Mouse (Mus musculus): ENCODE measurements around the gene Nsg1.

The Nsg1 gene

DNA sequence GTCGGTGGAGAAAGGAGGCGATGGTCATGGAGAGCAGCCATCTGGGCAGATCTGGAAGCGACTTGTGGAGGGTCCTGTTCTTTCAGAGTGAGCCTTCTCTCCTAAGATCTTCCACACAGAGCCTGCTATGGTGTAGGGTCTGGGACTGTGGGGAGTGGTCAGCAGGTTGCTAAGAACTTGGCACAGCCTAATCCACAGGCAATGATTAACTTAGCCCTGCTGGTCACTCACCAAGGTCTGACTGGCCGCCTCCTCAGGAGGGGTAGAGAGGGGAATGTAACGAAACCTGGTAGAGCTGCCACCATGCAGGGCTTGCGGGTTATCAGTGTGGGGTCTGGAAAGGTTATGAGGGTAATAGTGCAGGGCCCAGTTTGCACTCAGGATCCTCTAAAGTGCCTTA, 18.8 kb downstream of the Nsg1 start:
- no peak for DNase-seq (ENCODE audit: low read depth)

DNA sequence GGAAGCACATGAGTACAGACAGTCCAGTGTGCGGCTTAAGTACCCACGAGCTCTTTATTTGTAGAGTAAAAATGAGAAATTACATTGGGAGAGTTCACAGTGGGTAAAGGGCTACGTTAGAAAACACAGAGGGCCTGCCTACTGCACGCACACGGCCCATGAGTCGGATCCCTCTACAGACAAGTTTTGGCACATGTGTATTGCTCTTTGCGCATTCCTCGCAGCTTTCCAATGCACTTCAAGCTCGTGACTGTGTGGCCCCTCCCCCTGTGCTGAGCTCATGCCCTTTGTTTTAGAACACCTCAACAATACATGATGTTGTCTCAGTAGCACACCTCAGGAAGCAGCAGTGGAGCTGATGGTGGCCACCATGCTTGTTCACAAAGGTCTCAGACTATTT, 22.5 kb downstream of the Nsg1 start:
- DNase-seq (ENCODE audit: low read depth) = no peak

- DNase-seq (ENCODE audit: low read depth) = no peak
Observed at GRCm38 (mm10) chr5:38136247-38136646, 23.5 kb downstream of the Nsg1 start.

GRCm38 (mm10) chr5:38129339-38129738, 30.4 kb downstream of the Nsg1 start:
- no peak for DNase-seq (ENCODE audit: low read depth)

DNA sequence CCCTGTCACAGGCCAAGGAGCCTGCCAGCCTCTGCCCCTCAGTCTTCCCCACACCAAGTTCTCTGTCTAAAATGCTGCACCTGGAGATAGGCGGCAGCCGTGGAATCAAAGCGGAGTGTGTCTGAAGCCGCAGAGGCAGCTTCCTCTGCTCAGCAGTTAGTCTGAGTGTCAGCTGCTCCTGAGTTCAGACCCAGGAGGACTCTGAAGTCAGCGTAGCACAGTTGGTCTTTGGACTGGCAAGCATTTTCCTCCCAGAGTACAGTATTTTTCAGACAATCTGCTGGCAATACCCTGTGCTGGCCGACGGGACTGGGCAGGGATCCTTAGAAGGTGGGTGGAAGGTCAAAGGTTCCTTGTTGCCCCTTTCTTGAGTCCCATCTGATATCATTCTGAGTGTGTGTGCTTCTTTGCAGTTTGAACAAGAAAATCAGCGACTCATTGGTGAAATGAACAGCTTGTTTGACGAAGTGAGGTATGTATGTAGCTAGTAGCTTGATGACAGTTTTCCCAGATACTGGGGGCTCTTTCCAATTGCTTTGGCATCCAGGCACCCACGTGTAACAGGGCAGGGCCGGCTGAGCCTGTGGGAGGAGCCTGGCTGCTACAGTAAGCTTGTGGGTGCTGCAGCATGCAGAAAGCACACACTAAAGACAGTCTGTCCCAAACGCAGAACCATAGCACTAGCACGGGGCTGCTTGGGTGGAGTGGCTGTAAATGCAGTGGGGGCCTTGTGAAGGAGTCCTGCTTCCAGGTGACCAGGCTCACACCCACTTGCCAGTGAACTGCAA, 33.0 kb downstream of the Nsg1 start:
- DNase-seq (ENCODE audit: low read depth) = no peak

- no peak for DNase-seq (ENCODE audit: low read depth)
Observed at GRCm38 (mm10) chr5:38121699-38122098, 38.0 kb downstream of the Nsg1 start.

- DNase-seq (ENCODE audit: low read depth) = no peak
Observed at GRCm38 (mm10) chr5:38119268-38119667, 40.4 kb downstream of the Nsg1 start.

DNA sequence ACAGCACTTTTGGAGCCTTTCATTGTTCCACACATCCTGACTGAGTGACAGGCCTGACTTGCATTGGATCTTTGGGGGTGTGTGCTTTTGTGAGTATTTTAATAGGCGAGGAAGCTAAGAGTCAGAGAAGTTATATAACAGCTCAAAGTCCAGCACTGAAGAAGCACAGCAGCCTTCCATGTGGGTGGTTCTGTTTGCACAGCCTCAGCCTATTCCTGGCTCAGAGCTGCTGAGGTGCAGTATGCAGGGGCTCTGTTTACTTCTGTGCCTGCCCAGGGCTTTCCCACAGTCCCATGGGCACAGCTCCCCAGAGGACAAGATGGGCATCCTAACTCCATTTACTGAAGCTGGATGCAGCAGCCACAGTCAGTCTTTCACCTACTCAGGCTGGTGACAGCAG, 42.7 kb downstream of the Nsg1 start:
- DNase-seq (ENCODE audit: low read depth) = no peak

GRCm38 (mm10) chr5:38114526-38114925, 45.2 kb downstream of the Nsg1 start:
- DNase-seq (ENCODE audit: low read depth) = no peak

DNA sequence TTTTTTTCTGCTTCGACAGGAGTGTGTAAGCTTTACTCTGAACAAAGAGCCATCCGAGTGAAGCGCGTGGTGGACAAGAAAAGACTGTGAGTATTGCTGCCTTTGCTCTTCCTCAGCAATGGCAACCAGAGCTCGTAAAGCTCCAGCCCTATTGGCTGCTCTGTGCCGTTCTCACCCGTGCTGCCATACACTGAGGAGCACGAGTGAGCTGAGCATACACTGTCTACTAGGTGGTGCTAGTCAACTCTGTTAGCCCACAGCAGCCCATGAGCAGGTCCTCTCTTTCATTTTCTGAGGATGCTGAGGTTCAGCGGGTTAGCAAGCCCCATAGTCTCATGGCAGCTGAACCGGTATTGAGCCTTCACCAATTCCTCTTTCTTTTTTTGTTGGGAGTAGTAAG, 52.9 kb downstream of the Nsg1 start:
- DNase-seq (ENCODE audit: low read depth) = no peak

DNA sequence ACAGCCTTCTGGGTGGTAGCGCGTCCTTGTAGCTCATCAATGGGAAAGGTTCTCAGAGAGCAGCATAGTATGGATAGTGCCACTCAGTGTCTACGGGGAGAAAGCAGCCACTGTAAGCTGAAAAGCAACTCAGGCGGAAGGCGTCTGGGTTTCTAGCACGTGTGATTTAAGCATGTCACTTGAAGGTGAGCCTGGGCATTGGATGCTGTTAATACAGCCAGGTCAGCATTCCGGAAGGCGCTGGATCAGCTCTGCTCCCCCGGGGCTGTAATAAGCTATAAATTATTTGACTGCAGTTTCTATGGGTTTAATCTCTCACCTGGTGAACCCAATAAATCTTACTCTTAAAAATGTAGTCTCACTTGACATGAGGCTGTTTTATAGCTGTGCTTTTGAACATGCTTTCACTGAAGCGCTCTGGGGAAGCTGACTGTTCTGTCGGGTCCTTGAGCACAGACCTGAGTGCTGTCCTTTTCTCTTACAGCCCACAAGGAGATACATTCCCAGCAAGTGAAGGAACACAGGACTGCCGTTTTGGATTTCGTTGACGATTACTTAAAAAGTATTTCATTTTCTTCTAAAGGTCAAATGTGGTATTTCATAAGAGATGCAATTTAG, 53.5 kb downstream of the Nsg1 start:
- no peak for DNase-seq (ENCODE audit: low read depth)

GRCm38 (mm10) chr5:38102945-38103344, 56.8 kb downstream of the Nsg1 start:
- no peak for DNase-seq (ENCODE audit: low read depth)

- DNase-seq (ENCODE audit: low read depth) = no peak
Observed at GRCm38 (mm10) chr5:38099139-38099676, 60.5 kb downstream of the Nsg1 start.

GRCm38 (mm10) chr5:38097501-38098093, 62.1 kb downstream of the Nsg1 start:
- DNase-seq (ENCODE audit: low read depth) = no peak

DNA sequence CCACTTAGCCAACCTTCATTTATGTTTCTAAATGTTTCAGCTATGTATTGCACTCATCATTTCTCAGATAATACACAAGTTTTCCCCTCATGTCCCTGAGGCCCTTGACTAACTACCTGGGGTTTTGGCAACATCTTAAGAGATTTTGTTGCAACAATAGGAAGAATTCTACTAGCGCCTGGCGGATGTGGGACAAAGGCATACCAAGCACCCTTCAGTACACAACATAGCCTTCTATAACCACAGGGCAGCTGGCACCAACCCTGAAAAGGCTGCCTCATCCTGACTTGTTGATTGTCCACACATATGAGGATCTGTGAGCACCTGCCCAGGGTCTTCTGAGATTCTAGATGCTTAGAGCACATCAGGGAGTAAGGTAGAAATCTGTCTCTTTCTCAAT, 65.4 kb downstream of the Nsg1 start:
- DNase-seq (ENCODE audit: low read depth) = no peak

- no peak for DNase-seq (ENCODE audit: low read depth)
Observed at GRCm38 (mm10) chr5:38091966-38092304, 67.8 kb downstream of the Nsg1 start.

- peak; percentile 23 for DNase-seq (ENCODE audit: low read depth)
Observed at GRCm38 (mm10) chr5:38091046-38091965, 68.4 kb downstream of the Nsg1 start.

DNA sequence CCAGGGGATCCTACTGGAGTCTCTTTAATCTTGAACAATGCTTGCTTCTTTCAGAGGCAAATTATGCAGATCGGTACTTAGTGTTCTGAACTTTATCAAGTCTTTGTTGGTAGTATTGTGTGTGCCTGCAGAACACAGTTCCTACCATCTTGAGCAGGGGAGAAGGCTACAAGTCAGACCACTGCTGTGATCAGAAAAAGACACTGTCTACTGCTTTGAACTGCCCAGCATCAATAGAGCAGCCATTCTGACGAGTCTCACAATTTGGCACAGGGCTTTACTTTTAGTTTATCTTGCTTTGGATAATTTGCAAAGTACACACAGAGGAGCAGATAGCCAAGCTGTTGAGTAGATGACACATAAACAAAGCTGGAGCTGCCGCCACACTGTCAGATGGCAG, 69.1 kb downstream of the Nsg1 start:
- no peak for DNase-seq (ENCODE audit: low read depth)

DNA sequence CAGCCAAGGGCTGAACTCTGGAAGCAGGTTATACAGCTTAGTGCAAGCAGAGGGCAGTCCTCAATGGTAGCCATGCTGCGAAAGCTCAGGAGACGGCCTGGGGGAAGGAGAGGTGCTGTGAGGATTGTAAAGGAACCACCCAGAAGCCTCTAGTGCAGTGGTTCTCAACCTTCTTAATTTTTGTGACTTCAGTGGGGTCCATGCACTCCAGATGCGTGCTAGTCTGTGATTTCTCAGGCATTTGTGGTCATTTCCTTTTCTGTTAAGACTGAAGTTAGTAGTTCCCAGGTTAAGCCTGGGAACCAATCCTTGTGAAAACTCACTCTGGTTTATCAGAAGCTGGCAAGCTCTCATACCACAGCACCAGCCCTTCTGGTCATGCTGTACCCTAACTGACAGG, 69.6 kb downstream of the Nsg1 start:
- no peak for DNase-seq (ENCODE audit: low read depth)
